ENCODE assay signal across 9 mouse cellular contexts in the genomic region with DNA sequence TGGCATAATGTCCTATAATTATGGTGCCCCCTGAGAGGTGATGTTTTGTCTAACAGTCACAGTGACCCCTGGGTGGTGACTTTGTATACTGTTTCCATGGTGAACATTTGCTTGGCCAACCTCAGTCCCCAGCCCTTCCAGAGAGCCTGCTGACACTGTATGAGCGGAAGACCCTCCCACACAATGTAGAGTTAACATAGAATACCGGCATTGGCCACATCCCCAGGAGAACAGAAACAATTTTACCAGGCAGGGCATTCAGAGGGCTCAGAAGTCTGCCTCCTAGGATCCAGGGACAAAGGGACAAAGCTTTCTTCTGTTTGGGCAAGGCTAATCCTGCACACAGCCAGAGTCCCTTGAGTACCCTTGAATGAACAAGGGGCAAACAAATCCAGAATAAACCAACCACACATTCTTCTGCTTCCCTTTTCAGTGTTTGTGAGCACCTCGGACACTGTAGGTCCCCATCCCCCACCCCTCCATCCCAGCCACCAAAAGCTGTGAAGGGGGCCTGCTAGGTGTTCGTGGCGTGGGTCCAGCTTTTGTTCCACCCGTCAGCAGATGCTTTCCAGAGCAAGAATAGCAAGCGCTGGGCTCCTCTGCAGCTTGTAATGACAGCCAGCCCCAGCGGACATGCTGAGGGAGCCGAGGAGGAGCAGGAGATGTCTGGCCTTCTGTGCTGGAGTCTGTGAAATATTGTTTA.
DNase-seq lines count a peak whose midpoint lies in the region; ATAC-seq and TF ChIP-seq lines count a peak whose summit lies in the region.
"Had no signal": no experiment of that assay in that cellular context is flagged by ENCODE, and none has a peak within 500 bp of the region (broad histone marks: within the 10 kb centered on the region; RNA-seq: fewer than 3 reads in every experiment).

No protein-coding gene starts in this region.

- no peak overlapping the region for H3K4me3 ChIP-seq in lung, postnatal 0 days (ENCODE audit: low read depth, low read length)
- no peak overlapping the region for H3K4me3 ChIP-seq in stomach, embryonic 16.5 days (replicated peaks; ENCODE audit: low read length)
- H3K4me3 ChIP-seq: liver, embryonic 15.5 days had no signal

- H3K4me2 ChIP-seq in lung, postnatal 0 days (replicated peaks; ENCODE audit: low read depth, low read length), result 0 out of 2 replicates have a peak overlapping the region, but pooled peaks have one; percentile 19
- no peak overlapping the region for H3K4me2 ChIP-seq in stomach, embryonic 16.5 days (ENCODE audit: low read depth, low read length)
- H3K4me2 ChIP-seq: liver, embryonic 15.5 days had no signal

- H3K27me3 ChIP-seq in lung, postnatal 0 days (replicated peaks; ENCODE audit: insufficient read depth, low read length), result no peaks in the 10 kb centered on the region
- H3K27me3 ChIP-seq in stomach, embryonic 16.5 days (ENCODE audit: control insufficient read depth, insufficient read depth, low read length), result no peaks in the 10 kb centered on the region
- H3K27me3 ChIP-seq: liver, embryonic 15.5 days had no signal

- no peak for TF ChIP-seq CTCF in lung, postnatal 0 days (IDR thresholded peaks at IDR 0.05)

- peak; percentile 66 for ATAC-seq in lung, postnatal 0 days
- peak; percentile 65; the same call in 1 of the 2 replicates for ATAC-seq in stomach, embryonic 16.5 days (ENCODE audit: insufficient read depth, low FRiP score)

- H3K36me3 ChIP-seq in lung, postnatal 0 days (ENCODE audit: insufficient read depth, low read length), result no peaks in the 10 kb centered on the region
- no peaks in the 10 kb centered on the region for H3K36me3 ChIP-seq in stomach, embryonic 16.5 days (ENCODE audit: control insufficient read depth, insufficient read depth, low read length)
- H3K36me3 ChIP-seq: liver, embryonic 15.5 days had no signal

- no peaks in the 10 kb centered on the region; the same call in 1 of the 2 replicates for H3K4me1 ChIP-seq in lung, postnatal 0 days (ENCODE audit: insufficient read depth, low read depth, low read length)
- H3K4me1 ChIP-seq in stomach, embryonic 16.5 days (ENCODE audit: control insufficient read depth, insufficient read depth, low read length), result no peaks in the 10 kb centered on the region
- H3K4me1 ChIP-seq: liver, embryonic 15.5 days had no signal

- H3K27ac ChIP-seq in lung, postnatal 0 days (ENCODE audit: low read length), result no peak overlapping the region
- H3K27ac ChIP-seq in stomach, embryonic 16.5 days (ENCODE audit: low read length), result no peak overlapping the region
- H3K27ac ChIP-seq: liver, embryonic 15.5 days had no signal

- no peaks in the 10 kb centered on the region for H3K9me3 ChIP-seq in lung, postnatal 0 days (ENCODE audit: low read length)
- H3K9me3 ChIP-seq in stomach, embryonic 16.5 days (replicated peaks; ENCODE audit: control insufficient read depth, low read length), result no peaks in the 10 kb centered on the region
- H3K9me3 ChIP-seq: liver, embryonic 15.5 days had no signal

- no peak overlapping the region for H3K9ac ChIP-seq in lung, postnatal 0 days (replicated peaks; ENCODE audit: low read depth)
- no peak overlapping the region for H3K9ac ChIP-seq in stomach, embryonic 16.5 days (ENCODE audit: low read length)
- H3K9ac ChIP-seq: liver, embryonic 15.5 days had no signal

- TF ChIP-seq EP300 in lung, postnatal 0 days (IDR thresholded peaks at IDR 0.05), result no peak

- 27% methylated on average over 9 of the region's 9 CpGs for WGBS in lung, postnatal 0 days
- 37% methylated on average over 9 of the region's 9 CpGs for WGBS in stomach, embryonic 16.5 days

- peak; percentile 14 to 21 for DNase-seq in layer of hippocampus, postnatal 10 days (ENCODE audit: low spot score in 2 of 2)
- DNase-seq in layer of hippocampus, postnatal 25 days (ENCODE audit: extremely low spot score in 1 of 2, low spot score in 1 of 2), result no peak
- peak; percentile 9 for DNase-seq in forelimb bud, embryonic 11.5 days (ENCODE audit: low read depth, low spot score)
- peak; percentile 46 for DNase-seq in lung, postnatal 0 days (ENCODE audit: low spot score)
- DNase-seq in gastrocnemius, adult 8-10 months (ENCODE audit: low spot score in 2 of 2), result no peak
- no peak for DNase-seq in urinary bladder, postnatal 25 days (ENCODE audit: low spot score)
- no peak for DNase-seq in kidney, postnatal 25 days

Comparison
In these comparisons a context has a peak if more than half of its experiments do, and no peak if none do; other contexts are left out.
1. DNase-seq: peak in layer of hippocampus, postnatal 10 days (2 of 2), forelimb bud, embryonic 11.5 days (single experiment) and lung, postnatal 0 days (single experiment); none in layer of hippocampus, postnatal 25 days (0 of 2), gastrocnemius, adult 8-10 months (0 of 2), urinary bladder, postnatal 25 days (single experiment) and kidney, postnatal 25 days (0 of 2).